Mouse (Mus musculus): ENCODE measurements around the gene Glrx3. TPM values are rescaled to one million over a fixed set of nuclear protein-coding genes. Genes with fewer than 3 reads are reported as not detected.

Glrx3 gene
- polyA plus RNA-seq, 1 experiment from 2014 or later, result 62.0 TPM

DNA sequence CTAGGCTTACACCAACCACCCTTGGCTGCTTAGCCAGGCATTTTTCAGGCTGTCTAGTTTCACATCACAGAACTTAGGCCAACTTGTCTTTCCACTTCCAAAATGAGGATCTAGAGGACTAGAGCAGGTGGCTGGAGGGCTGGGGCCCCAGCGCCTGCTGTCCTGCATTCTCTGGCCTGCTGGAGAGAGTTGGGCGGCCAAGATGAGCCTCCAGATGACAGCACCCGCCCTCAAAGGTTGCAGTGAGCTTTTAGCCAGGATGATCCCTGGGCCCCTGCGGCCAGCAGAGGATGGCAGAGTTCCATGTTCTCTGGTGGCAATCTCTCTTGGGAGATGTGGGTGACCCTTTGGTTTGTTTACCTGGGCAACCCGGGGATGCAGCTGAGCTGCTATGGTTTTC lies 51.0 kb downstream of the Glrx3 start:
- Histone ChIP-seq H3K4me3 (ENCODE audit: low read depth, low read length) (no peak overlapping the region), H3K27ac (ENCODE audit: low read length) (no peak overlapping the region), H3K27me3 (ENCODE audit: control insufficient read depth, insufficient read depth, low read depth, low read length) (no peaks in the 10 kb centered on the region), H3K9me3 (replicated peaks; ENCODE audit: control insufficient read depth, low read length) (no peaks in the 10 kb centered on the region), H3K9ac (ENCODE audit: low read depth, low read length) (no peak overlapping the region), H3K36me3 (ENCODE audit: control insufficient read depth, insufficient read depth) (no peaks in the 10 kb centered on the region), H3K4me2 (ENCODE audit: low read depth, low read length) (no peak overlapping the region), H3K4me1 (ENCODE audit: control insufficient read depth, low read depth, low read length) (no peaks in the 10 kb centered on the region)
- WGBS (ENCODE audit: insufficient replicate concordance), result 51% methylated on average over 5 of the region's 5 CpGs
- ATAC-seq (ENCODE audit: low read depth), result no peak

DNA sequence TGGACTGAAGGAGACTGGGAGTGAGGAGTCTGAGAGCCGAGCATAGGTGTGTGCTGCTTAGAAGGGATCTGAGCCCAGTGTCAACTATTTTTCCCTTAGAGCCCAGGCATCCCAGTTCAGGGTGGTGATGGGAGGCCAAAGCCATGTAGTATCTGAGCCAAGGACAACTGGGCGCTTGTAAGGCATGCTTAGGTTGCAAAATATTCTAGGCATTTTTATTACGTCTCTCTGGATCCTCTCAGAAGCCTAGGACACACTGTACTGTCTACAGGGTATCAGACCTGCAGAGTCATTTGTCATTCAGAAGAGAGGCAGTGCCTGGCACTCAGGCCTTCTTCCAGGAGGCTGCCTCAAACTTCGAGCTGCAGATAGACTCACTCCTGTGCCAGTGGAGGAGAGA lies 53.3 kb downstream of the Glrx3 start:
- Histone ChIP-seq H3K27ac (ENCODE audit: low read length) (no peak overlapping the region), H3K9me3 (replicated peaks; ENCODE audit: control insufficient read depth, low read length) (no peaks in the 10 kb centered on the region), H3K9ac (ENCODE audit: low read depth, low read length) (no peak overlapping the region), H3K36me3 (ENCODE audit: control insufficient read depth, insufficient read depth) (no peaks in the 10 kb centered on the region), H3K4me3 (ENCODE audit: low read depth, low read length) (no peak overlapping the region), H3K4me1 (ENCODE audit: control insufficient read depth, low read depth, low read length) (no peaks in the 10 kb centered on the region), H3K27me3 (ENCODE audit: control insufficient read depth, insufficient read depth, low read depth, low read length) (no peaks in the 10 kb centered on the region), H3K4me2 (ENCODE audit: low read depth, low read length) (no peak overlapping the region)
- no peak for ATAC-seq (ENCODE audit: low read depth)
- WGBS (ENCODE audit: insufficient replicate concordance), result 54% methylated on average over 4 of the region's 4 CpGs

DNA sequence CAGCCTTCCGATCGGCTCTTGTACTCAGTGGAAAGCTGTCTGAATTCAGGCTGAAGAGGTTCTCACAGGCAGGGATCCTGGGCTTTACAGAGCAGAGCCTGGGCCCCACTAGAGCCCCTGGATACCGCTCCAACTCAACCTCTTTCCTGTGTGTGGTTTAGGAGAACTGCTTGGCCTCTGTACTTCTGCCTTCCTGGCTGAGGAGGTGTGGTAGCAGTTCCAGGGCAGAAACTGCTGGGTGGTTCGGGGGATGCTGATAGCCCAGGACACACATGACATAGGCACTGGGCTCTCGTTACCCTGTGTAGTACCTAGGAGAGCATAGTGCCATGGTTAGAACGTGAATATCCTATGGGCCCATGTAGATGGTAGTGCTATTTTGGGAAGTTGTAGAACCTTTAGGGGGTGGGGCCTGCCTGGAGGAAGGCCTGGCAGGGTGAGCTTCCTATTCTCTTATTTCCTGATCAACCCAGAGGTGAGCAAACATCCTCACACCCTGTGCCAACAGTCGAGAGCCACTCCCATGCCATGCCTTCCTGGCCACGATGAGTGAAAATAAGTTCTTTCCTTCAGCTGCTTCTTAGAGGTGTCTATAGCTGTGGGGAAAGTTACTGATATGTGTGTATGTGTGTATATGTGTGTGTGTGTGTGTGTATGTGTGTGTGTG lies 55.0 kb downstream of the Glrx3 start:
- no peaks in the 10 kb centered on the region for H3K9me3 ChIP-seq (replicated peaks; ENCODE audit: control insufficient read depth, low read length)
- 28% methylated on average over 8 of the region's 8 CpGs for WGBS (ENCODE audit: insufficient replicate concordance)
- H3K4me3 ChIP-seq (ENCODE audit: low read depth, low read length), result no peak overlapping the region
- H3K36me3 ChIP-seq (ENCODE audit: control insufficient read depth, insufficient read depth), result no peaks in the 10 kb centered on the region
- no peak overlapping the region for H3K4me2 ChIP-seq (ENCODE audit: low read depth, low read length)
- ATAC-seq (ENCODE audit: low read depth), result no peak
- H3K4me1 ChIP-seq (ENCODE audit: control insufficient read depth, low read depth, low read length), result no peaks in the 10 kb centered on the region
- H3K27ac ChIP-seq (ENCODE audit: low read length), result no peak overlapping the region
- no peak overlapping the region for H3K9ac ChIP-seq (ENCODE audit: low read depth, low read length)
- H3K27me3 ChIP-seq (ENCODE audit: control insufficient read depth, insufficient read depth, low read depth, low read length), result no peaks in the 10 kb centered on the region

DNA sequence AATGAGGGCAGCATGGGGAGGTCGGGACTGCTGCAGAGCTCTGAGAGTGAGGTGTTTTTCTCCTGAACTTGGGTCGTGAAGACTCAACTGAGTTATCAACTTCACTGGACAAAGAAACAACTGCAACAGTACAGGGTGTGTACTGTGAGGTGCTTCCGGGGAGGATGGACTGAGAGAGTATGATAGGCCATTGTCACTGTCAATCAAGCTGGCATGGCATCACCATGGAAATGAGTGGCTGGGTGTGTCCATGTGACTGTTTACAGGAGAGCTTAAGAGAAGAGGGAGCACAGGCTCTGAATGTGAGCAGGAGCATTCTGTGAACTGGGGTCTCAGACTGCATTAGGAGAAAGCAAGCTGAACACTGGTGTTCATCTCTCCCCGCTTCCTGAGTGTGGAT lies 61.3 kb downstream of the Glrx3 start:
- no peaks in the 10 kb centered on the region for H3K9me3 ChIP-seq (replicated peaks; ENCODE audit: control insufficient read depth, low read length)
- H3K4me2 ChIP-seq (ENCODE audit: low read depth, low read length), result no peak overlapping the region
- no peak overlapping the region for H3K9ac ChIP-seq (ENCODE audit: low read depth, low read length)
- no peaks in the 10 kb centered on the region for H3K27me3 ChIP-seq (ENCODE audit: control insufficient read depth, insufficient read depth, low read depth, low read length)
- H3K4me1 ChIP-seq (ENCODE audit: control insufficient read depth, low read depth, low read length), result no peaks in the 10 kb centered on the region
- H3K4me3 ChIP-seq (ENCODE audit: low read depth, low read length), result no peak overlapping the region
- ATAC-seq (ENCODE audit: low read depth), result no peak
- 51% methylated on average over 4 of the region's 4 CpGs for WGBS (ENCODE audit: insufficient replicate concordance)
- H3K27ac ChIP-seq (ENCODE audit: low read length), result no peak overlapping the region
- no peaks in the 10 kb centered on the region for H3K36me3 ChIP-seq (ENCODE audit: control insufficient read depth, insufficient read depth)

DNA sequence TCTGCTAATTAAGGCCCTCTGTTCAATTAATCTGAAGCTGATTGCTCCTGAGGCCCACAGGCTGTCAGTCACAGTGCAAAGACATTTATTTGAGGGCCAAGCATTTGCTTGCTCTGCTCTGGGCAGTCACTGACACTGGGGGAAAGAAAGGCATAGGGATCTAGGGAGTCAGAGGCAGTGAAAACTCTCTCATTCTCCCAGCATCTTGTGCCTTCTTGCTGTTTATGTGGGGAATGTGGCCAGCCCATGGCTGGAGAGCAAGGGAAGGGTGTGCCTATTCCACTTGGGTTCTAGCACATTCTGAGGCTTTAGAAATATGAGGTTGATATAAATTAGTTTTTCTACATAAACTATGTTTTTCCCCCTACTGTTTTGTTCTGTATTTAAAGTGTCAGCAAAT lies 80.2 kb downstream of the Glrx3 start:
- no peaks in the 10 kb centered on the region for H3K27me3 ChIP-seq (ENCODE audit: control insufficient read depth, insufficient read depth, low read depth, low read length)
- no peak for ATAC-seq (ENCODE audit: low read depth)
- H3K4me2 ChIP-seq (ENCODE audit: low read depth, low read length), result no peak overlapping the region
- H3K36me3 ChIP-seq (ENCODE audit: control insufficient read depth, insufficient read depth), result no peaks in the 10 kb centered on the region
- no peaks in the 10 kb centered on the region for H3K4me1 ChIP-seq (ENCODE audit: control insufficient read depth, low read depth, low read length)
- no peaks in the 10 kb centered on the region for H3K9me3 ChIP-seq (replicated peaks; ENCODE audit: control insufficient read depth, low read length)
- H3K4me3 ChIP-seq (ENCODE audit: low read depth, low read length), result no peak overlapping the region
- no peak overlapping the region for H3K27ac ChIP-seq (ENCODE audit: low read length)
- H3K9ac ChIP-seq (ENCODE audit: low read depth, low read length), result no peak overlapping the region

DNA sequence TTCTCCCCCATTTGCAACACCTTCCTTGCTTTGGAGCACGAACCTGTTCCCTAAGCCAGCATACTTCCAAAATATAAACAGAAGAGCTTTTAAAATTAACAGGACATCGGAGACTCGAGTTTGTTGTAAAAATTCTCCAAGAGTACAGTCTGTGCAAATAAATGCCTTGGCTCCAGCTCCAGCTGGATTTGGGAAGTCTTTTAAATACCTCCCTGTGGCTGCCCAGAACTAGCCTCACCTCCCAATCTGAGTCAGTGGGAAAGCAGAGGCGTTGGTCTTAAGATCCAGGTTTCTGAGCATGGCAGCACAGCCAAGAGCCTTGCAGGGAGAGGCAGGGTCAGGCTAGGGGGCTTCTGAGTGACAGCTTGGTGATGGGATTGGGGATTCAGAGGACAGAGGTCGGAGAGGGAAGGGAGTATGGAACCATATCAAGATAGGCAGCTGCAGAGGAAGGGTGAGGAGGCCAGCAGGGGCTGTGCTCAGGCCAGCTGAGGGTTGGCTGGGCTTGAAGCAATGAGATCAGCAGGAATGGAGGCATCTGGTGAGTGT lies 80.7 kb downstream of the Glrx3 start:
- H3K9ac ChIP-seq (ENCODE audit: low read depth, low read length), result no peak overlapping the region
- H3K4me1 ChIP-seq (ENCODE audit: control insufficient read depth, low read depth, low read length), result no peaks in the 10 kb centered on the region
- no peak overlapping the region for H3K4me2 ChIP-seq (ENCODE audit: low read depth, low read length)
- 41% methylated on average over 5 of the region's 5 CpGs for WGBS (ENCODE audit: insufficient replicate concordance)
- no peak for ATAC-seq (ENCODE audit: low read depth)
- H3K36me3 ChIP-seq (ENCODE audit: control insufficient read depth, insufficient read depth), result no peaks in the 10 kb centered on the region
- no peaks in the 10 kb centered on the region for H3K27me3 ChIP-seq (ENCODE audit: control insufficient read depth, insufficient read depth, low read depth, low read length)
- no peak overlapping the region for H3K27ac ChIP-seq (ENCODE audit: low read length)
- H3K9me3 ChIP-seq (replicated peaks; ENCODE audit: control insufficient read depth, low read length), result no peaks in the 10 kb centered on the region
- no peak overlapping the region for H3K4me3 ChIP-seq (ENCODE audit: low read depth, low read length)

Other genes starting within 250 kb of the Glrx3 start
- gene Ebf3, start 123.2 kb upstream of the Glrx3 start, polyA plus RNA-seq (2015; fragmentation: Nextera tagmentation; extraction: Ambion mirVana), result not detected in 2 replicates
- 5.8 and 5.9 TPM in 2 replicates for gene 9430038I01Rik, start 26.9 kb upstream of the Glrx3 start, polyA plus RNA-seq (2015; fragmentation: Nextera tagmentation; extraction: Ambion mirVana)

All from liver, embryonic 16.5 days (tissue).